Mouse (Mus musculus): ENCODE data around the gene Dctn5. TPM values are rescaled to one million over a fixed set of nuclear protein-coding genes. Genes with fewer than 3 reads are reported as not detected.
A peak's percentile ranks its signal among the peaks of the same experiment; 100 is the strongest.

Gene Dctn5
- polyA plus RNA-seq, 1 experiment, result 130 TPM

GRCm38 (mm10) chr7:122101747-122102244 is 31.0 kb upstream of the Dctn5 start, which contains the start of gene Ndufab1:
TSS of gene Ndufab1 (minus strand) at chr7:122101886.
- H3K27me3 ChIP-seq (ENCODE audit: control insufficient read depth, insufficient read depth, low read length), result no peaks in the 10 kb centered on the region
- under 1% methylated on average over 40 of the region's 43 CpGs for WGBS
- DNase-seq, result peak; percentile 87
- 0 out of 2 replicates have a peak, but pooled peaks cover 4% of the 10 kb centered on the region for H3K36me3 ChIP-seq (ENCODE audit: control insufficient read depth, insufficient read depth, low read length)
- H3K4me1 ChIP-seq (replicated peaks; ENCODE audit: control insufficient read depth, insufficient read depth, low read length), result peaks cover 5% of the 10 kb centered on the region
- TF ChIP-seq POLR2A (IDR thresholded peaks at IDR 0.05; ENCODE audit: control insufficient read depth, extremely low read depth, insufficient read depth, low read length, poor library complexity) (no peak), CTCF (IDR thresholded peaks at IDR 0.05; ENCODE audit: borderline replicate concordance, control insufficient read depth, extremely low read depth, insufficient read depth, low read length, poor library complexity) (peak; percentile 93)
- H3K4me3 ChIP-seq (ENCODE audit: control insufficient read depth, insufficient read depth, low read length), result peak within 1 kb of the TSS; percentile 59
- H3K27ac ChIP-seq (ENCODE audit: control insufficient read depth, insufficient read depth, low read length), result no peak within 1 kb of the TSS

GRCm38 (mm10) chr7:122108206-122108605 is 24.6 kb upstream of the Dctn5 start:
- Histone ChIP-seq H3K4me1 (replicated peaks; ENCODE audit: control insufficient read depth, insufficient read depth, low read length) (no peaks in the 10 kb centered on the region), H3K36me3 (ENCODE audit: control insufficient read depth, insufficient read depth, low read length) (0 out of 2 replicates have a peak, but pooled peaks cover 6% of the 10 kb centered on the region), H3K4me3 (ENCODE audit: control insufficient read depth, insufficient read depth, low read length) (no peak overlapping the region), H3K27ac (ENCODE audit: control insufficient read depth, insufficient read depth, low read length) (no peak overlapping the region), H3K27me3 (ENCODE audit: control insufficient read depth, insufficient read depth, low read length) (no peaks in the 10 kb centered on the region)
- DNase-seq, result no peak
- 97% methylated on average over 6 of the region's 6 CpGs for WGBS
- no peak for TF ChIP-seq CTCF (IDR thresholded peaks at IDR 0.05; ENCODE audit: borderline replicate concordance, control insufficient read depth, extremely low read depth, insufficient read depth, low read length, poor library complexity)
- TF ChIP-seq POLR2A (IDR thresholded peaks at IDR 0.05; ENCODE audit: control insufficient read depth, extremely low read depth, insufficient read depth, low read length, poor library complexity), result no peak

GRCm38 (mm10) chr7:122123518-122123917 is 9.3 kb upstream of the Dctn5 start:
- TF ChIP-seq POLR2A (IDR thresholded peaks at IDR 0.05; ENCODE audit: control insufficient read depth, extremely low read depth, insufficient read depth, low read length, poor library complexity) (no peak), CTCF (IDR thresholded peaks at IDR 0.05; ENCODE audit: borderline replicate concordance, control insufficient read depth, extremely low read depth, insufficient read depth, low read length, poor library complexity) (no peak)
- Histone ChIP-seq H3K4me3 (ENCODE audit: control insufficient read depth, insufficient read depth, low read length) (no peak overlapping the region), H3K36me3 (ENCODE audit: control insufficient read depth, insufficient read depth, low read length) (peaks cover 32% of the 10 kb centered on the region), H3K4me1 (replicated peaks; ENCODE audit: control insufficient read depth, insufficient read depth, low read length) (no peaks in the 10 kb centered on the region), H3K27me3 (ENCODE audit: control insufficient read depth, insufficient read depth, low read length) (no peaks in the 10 kb centered on the region), H3K27ac (ENCODE audit: control insufficient read depth, insufficient read depth, low read length) (no peak overlapping the region)
- DNase-seq, result no peak
- 96% methylated on average over 4 of the region's 4 CpGs for WGBS

- Histone ChIP-seq H3K27me3 (ENCODE audit: control insufficient read depth, insufficient read depth, low read length) (no peaks in the 10 kb centered on the region), H3K36me3 (ENCODE audit: control insufficient read depth, insufficient read depth, low read length) (peaks cover 23% of the 10 kb centered on the region), H3K4me3 (ENCODE audit: control insufficient read depth, insufficient read depth, low read length) (no peak overlapping the region), H3K4me1 (replicated peaks; ENCODE audit: control insufficient read depth, insufficient read depth, low read length) (no peaks in the 10 kb centered on the region), H3K27ac (ENCODE audit: control insufficient read depth, insufficient read depth, low read length) (no peak overlapping the region)
- no peak for DNase-seq
- TF ChIP-seq CTCF (IDR thresholded peaks at IDR 0.05; ENCODE audit: borderline replicate concordance, control insufficient read depth, extremely low read depth, insufficient read depth, low read length, poor library complexity) (no peak), POLR2A (IDR thresholded peaks at IDR 0.05; ENCODE audit: control insufficient read depth, extremely low read depth, insufficient read depth, low read length, poor library complexity) (no peak)
- WGBS, result 91% methylated on average over 8 of the region's 8 CpGs
Observed at GRCm38 (mm10) chr7:122125636-122126035, 7.2 kb upstream of the Dctn5 start.

- 97% methylated on average over 11 of the region's 11 CpGs for WGBS
- Histone ChIP-seq H3K4me3 (ENCODE audit: control insufficient read depth, insufficient read depth, low read length) (no peak overlapping the region), H3K36me3 (ENCODE audit: control insufficient read depth, insufficient read depth, low read length) (peaks cover 19% of the 10 kb centered on the region), H3K27me3 (ENCODE audit: control insufficient read depth, insufficient read depth, low read length) (no peaks in the 10 kb centered on the region), H3K4me1 (replicated peaks; ENCODE audit: control insufficient read depth, insufficient read depth, low read length) (no peaks in the 10 kb centered on the region), H3K27ac (ENCODE audit: control insufficient read depth, insufficient read depth, low read length) (no peak overlapping the region)
- DNase-seq, result no peak
- TF ChIP-seq CTCF (IDR thresholded peaks at IDR 0.05; ENCODE audit: borderline replicate concordance, control insufficient read depth, extremely low read depth, insufficient read depth, low read length, poor library complexity), result no peak
Observed at GRCm38 (mm10) chr7:122126946-122127345, 5.9 kb upstream of the Dctn5 start.

GRCm38 (mm10) chr7:122131834-122132233 is 1.0 kb upstream of the Dctn5 start:
- Histone ChIP-seq H3K4me1 (replicated peaks; ENCODE audit: control insufficient read depth, insufficient read depth, low read length) (peaks cover 2% of the 10 kb centered on the region; the same call in 1 of the 2 replicates), H3K27ac (ENCODE audit: control insufficient read depth, insufficient read depth, low read length) (no peak overlapping the region), H3K4me3 (ENCODE audit: control insufficient read depth, insufficient read depth, low read length) (no peak overlapping the region), H3K27me3 (ENCODE audit: control insufficient read depth, insufficient read depth, low read length) (no peaks in the 10 kb centered on the region), H3K36me3 (ENCODE audit: control insufficient read depth, insufficient read depth, low read length) (peaks cover 18% of the 10 kb centered on the region)
- DNase-seq, result no peak
- TF ChIP-seq POLR2A (IDR thresholded peaks at IDR 0.05; ENCODE audit: control insufficient read depth, extremely low read depth, insufficient read depth, low read length, poor library complexity), result no peak
- TF ChIP-seq CTCF (IDR thresholded peaks at IDR 0.05; ENCODE audit: borderline replicate concordance, control insufficient read depth, extremely low read depth, insufficient read depth, low read length, poor library complexity), result no peak

- Histone ChIP-seq H3K27me3 (ENCODE audit: control insufficient read depth, insufficient read depth, low read length) (no peaks in the 10 kb centered on the region), H3K4me3 (ENCODE audit: control insufficient read depth, insufficient read depth, low read length) (peak overlapping the region; percentile 71), H3K27ac (ENCODE audit: control insufficient read depth, insufficient read depth, low read length) (no peak overlapping the region), H3K4me1 (replicated peaks; ENCODE audit: control insufficient read depth, insufficient read depth, low read length) (peaks cover 2% of the 10 kb centered on the region; the same call in 1 of the 2 replicates), H3K36me3 (ENCODE audit: control insufficient read depth, insufficient read depth, low read length) (peaks cover 24% of the 10 kb centered on the region)
- TF ChIP-seq POLR2A (IDR thresholded peaks at IDR 0.05; ENCODE audit: control insufficient read depth, extremely low read depth, insufficient read depth, low read length, poor library complexity) (no peak), CTCF (IDR thresholded peaks at IDR 0.05; ENCODE audit: borderline replicate concordance, control insufficient read depth, extremely low read depth, insufficient read depth, low read length, poor library complexity) (no peak)
- WGBS, result 9% methylated on average over 8 of the region's 8 CpGs
- DNase-seq, result no peak
Observed at GRCm38 (mm10) chr7:122133338-122133625, 441 bp downstream of the Dctn5 start.
